Mouse (Mus musculus): ENCODE measurements around the gene Gm20441. TPM values are rescaled to one million over a fixed set of nuclear protein-coding genes. Genes with fewer than 3 reads are reported as not detected.

Gene Gm20441
- polyA plus RNA-seq, 1 experiment from 2014 or later: not detected

- Histone ChIP-seq H3K27me3 (replicated peaks) (0 out of 2 replicates have a peak, but pooled peaks cover 6% of the 10 kb centered on the region), H3K9me3 (no peaks in the 10 kb centered on the region), H3K4me1 (peaks cover 17% of the 10 kb centered on the region), H3K9ac (peak within 1 kb of the TSS; percentile 45), H3K36me3 (no peaks in the 10 kb centered on the region), H3K4me2 (replicated peaks) (peak within 1 kb of the TSS; percentile 77), H3K4me3 (peak within 1 kb of the TSS; percentile 39), H3K27ac (no peak within 1 kb of the TSS)
- WGBS: 2% methylated on average over 18 of the region's 18 CpGs
- 0 out of 2 replicates have a peak, but pooled peaks have one; percentile 29 for ATAC-seq (ENCODE audit: low FRiP score, low read depth)
These were observed 17.5 kb upstream of the Gm20441 start, which contains the start of gene Gstt1 for GRCm38 (mm10) chr10:75798176-75798696. Gene Gstt1, minus strand, starts transcription at chr10:75798584.

- Histone ChIP-seq H3K4me2 (replicated peaks) (peak overlapping the region; percentile 77), H3K27me3 (replicated peaks) (0 out of 2 replicates have a peak, but pooled peaks cover 6% of the 10 kb centered on the region), H3K4me1 (peaks cover 17% of the 10 kb centered on the region), H3K36me3 (no peaks in the 10 kb centered on the region), H3K9me3 (no peaks in the 10 kb centered on the region), H3K4me3 (peak overlapping the region; percentile 39), H3K27ac (no peak overlapping the region), H3K9ac (peak overlapping the region; percentile 45)
- ATAC-seq (ENCODE audit: low FRiP score, low read depth): peak; percentile 56; the same call in 1 of the 2 replicates
- 2% methylated on average over 12 of the region's 12 CpGs for WGBS
These were observed 16.9 kb upstream of the Gm20441 start for GRCm38 (mm10) chr10:75797619-75798175.

- H3K27ac ChIP-seq: no peak overlapping the region
- WGBS: 50% methylated on average over 11 of the region's 11 CpGs
- H3K4me3 ChIP-seq: peak overlapping the region; percentile 39
- H3K4me2 ChIP-seq (replicated peaks): peak overlapping the region; percentile 77
- no peak overlapping the region for H3K9ac ChIP-seq
- H3K9me3 ChIP-seq: no peaks in the 10 kb centered on the region
- H3K27me3 ChIP-seq (replicated peaks): 0 out of 2 replicates have a peak, but pooled peaks cover 6% of the 10 kb centered on the region
- H3K36me3 ChIP-seq: no peaks in the 10 kb centered on the region
- peaks cover 17% of the 10 kb centered on the region for H3K4me1 ChIP-seq
- no peak for ATAC-seq (ENCODE audit: low FRiP score, low read depth)
These were observed 16.2 kb upstream of the Gm20441 start for GRCm38 (mm10) chr10:75796731-75797516.

- H3K36me3 ChIP-seq: no peaks in the 10 kb centered on the region
- H3K27me3 ChIP-seq (replicated peaks): 0 out of 2 replicates have a peak, but pooled peaks cover 6% of the 10 kb centered on the region
- no peak overlapping the region for H3K4me3 ChIP-seq
- 41% methylated on average over 3 of the region's 3 CpGs for WGBS
- no peak overlapping the region for H3K4me2 ChIP-seq (replicated peaks)
- no peak for ATAC-seq (ENCODE audit: low FRiP score, low read depth)
- H3K9me3 ChIP-seq: no peaks in the 10 kb centered on the region
- no peak overlapping the region for H3K9ac ChIP-seq
- H3K27ac ChIP-seq: no peak overlapping the region
- H3K4me1 ChIP-seq: peaks cover 17% of the 10 kb centered on the region
These were observed 14.1 kb upstream of the Gm20441 start for GRCm38 (mm10) chr10:75794880-75795279.

GRCm38 (mm10) chr10:75790773-75791172 is 10.0 kb upstream of the Gm20441 start:
- Histone ChIP-seq H3K27ac (no peak overlapping the region), H3K4me1 (peaks cover 3% of the 10 kb centered on the region; the same call in 1 of the 2 replicates), H3K4me2 (replicated peaks) (no peak overlapping the region), H3K4me3 (no peak overlapping the region), H3K27me3 (replicated peaks) (no peaks in the 10 kb centered on the region), H3K36me3 (no peaks in the 10 kb centered on the region), H3K9me3 (no peaks in the 10 kb centered on the region), H3K9ac (no peak overlapping the region)
- ATAC-seq (ENCODE audit: low FRiP score, low read depth): no peak
- 25% methylated on average over 7 of the region's 7 CpGs for WGBS

- H3K4me1 ChIP-seq: peaks cover 1% of the 10 kb centered on the region; the same call in 1 of the 2 replicates
- no peak overlapping the region for H3K4me3 ChIP-seq
- H3K9me3 ChIP-seq: no peaks in the 10 kb centered on the region
- no peak overlapping the region for H3K27ac ChIP-seq
- WGBS: 89% methylated on average over 5 of the region's 5 CpGs
- H3K4me2 ChIP-seq (replicated peaks): no peak overlapping the region
- no peaks in the 10 kb centered on the region for H3K27me3 ChIP-seq (replicated peaks)
- H3K9ac ChIP-seq: no peak overlapping the region
- H3K36me3 ChIP-seq: no peaks in the 10 kb centered on the region
- no peak for ATAC-seq (ENCODE audit: low FRiP score, low read depth)
These were observed 9.1 kb upstream of the Gm20441 start for GRCm38 (mm10) chr10:75789841-75790240.

- Histone ChIP-seq H3K27me3 (replicated peaks) (no peaks in the 10 kb centered on the region), H3K4me1 (no peaks in the 10 kb centered on the region), H3K9me3 (no peaks in the 10 kb centered on the region), H3K4me3 (no peak overlapping the region), H3K27ac (no peak overlapping the region), H3K9ac (no peak overlapping the region), H3K36me3 (no peaks in the 10 kb centered on the region), H3K4me2 (replicated peaks) (no peak overlapping the region)
- WGBS: 80% methylated on average over 6 of the region's 6 CpGs
- ATAC-seq (ENCODE audit: low FRiP score, low read depth): no peak
These were observed 8.5 kb upstream of the Gm20441 start for GRCm38 (mm10) chr10:75789081-75789735.

- Histone ChIP-seq H3K27me3 (replicated peaks) (no peaks in the 10 kb centered on the region), H3K4me2 (replicated peaks) (no peak overlapping the region), H3K9me3 (no peaks in the 10 kb centered on the region), H3K27ac (no peak overlapping the region), H3K36me3 (no peaks in the 10 kb centered on the region), H3K9ac (no peak overlapping the region), H3K4me1 (no peaks in the 10 kb centered on the region), H3K4me3 (no peak overlapping the region)
- 92% methylated on average over 8 of the region's 8 CpGs for WGBS
- no peak for ATAC-seq (ENCODE audit: low FRiP score, low read depth)
These were observed 7.5 kb upstream of the Gm20441 start for GRCm38 (mm10) chr10:75788277-75788676.

- Histone ChIP-seq H3K4me2 (replicated peaks) (no peak overlapping the region), H3K36me3 (no peaks in the 10 kb centered on the region), H3K9me3 (no peaks in the 10 kb centered on the region), H3K27me3 (replicated peaks) (peaks cover 14% of the 10 kb centered on the region), H3K4me3 (no peak overlapping the region), H3K4me1 (peaks cover 5% of the 10 kb centered on the region; the same call in 1 of the 2 replicates), H3K27ac (no peak overlapping the region), H3K9ac (no peak overlapping the region)
- 81% methylated on average over 1 of the region's 1 CpGs for WGBS
- ATAC-seq (ENCODE audit: low FRiP score, low read depth): no peak
These were observed 4.7 kb upstream of the Gm20441 start for GRCm38 (mm10) chr10:75785442-75785841.

GRCm38 (mm10) chr10:75779206-75780174 is 1.3 kb downstream of the Gm20441 start:
- no peak for ATAC-seq (ENCODE audit: low FRiP score, low read depth)
- Histone ChIP-seq H3K4me1 (peaks cover 5% of the 10 kb centered on the region; the same call in 1 of the 2 replicates), H3K27ac (no peak overlapping the region), H3K4me2 (replicated peaks) (no peak overlapping the region), H3K36me3 (no peaks in the 10 kb centered on the region), H3K4me3 (no peak overlapping the region), H3K27me3 (replicated peaks) (peaks cover 28% of the 10 kb centered on the region), H3K9me3 (no peaks in the 10 kb centered on the region), H3K9ac (no peak overlapping the region)
- WGBS: 41% methylated on average over 15 of the region's 15 CpGs

GRCm38 (mm10) chr10:75777885-75778284 is 2.9 kb downstream of the Gm20441 start:
- Histone ChIP-seq H3K4me2 (replicated peaks) (no peak overlapping the region), H3K27me3 (replicated peaks) (peaks cover 28% of the 10 kb centered on the region), H3K27ac (no peak overlapping the region), H3K9ac (no peak overlapping the region), H3K4me3 (no peak overlapping the region), H3K9me3 (no peaks in the 10 kb centered on the region), H3K4me1 (peaks cover 6% of the 10 kb centered on the region; the same call in 1 of the 2 replicates), H3K36me3 (no peaks in the 10 kb centered on the region)
- ATAC-seq (ENCODE audit: low FRiP score, low read depth): no peak
- 74% methylated on average over 2 of the region's 2 CpGs for WGBS

All from neural tube, embryonic 12.5 days (tissue).